Mouse (Mus musculus) lung, embryonic 14.5 days (tissue): ENCODE data around the gene Slc2a12. TPM values are rescaled to one million over a fixed set of nuclear protein-coding genes. Genes with fewer than 3 reads are reported as not detected.

Experiments used
- ATAC-seq: fragments of 200-750 bp; cut with Nextera tagmentation; 2 replicates; pipeline ENCODE4 v1.8.0; 2017; ENCODE audit warnings: mild to moderate bottlenecking, moderate TSS enrichment, moderate library complexity; ENCODE audit not compliant: insufficient read depth
- DNase-seq: peaks from one replicate; pipeline ENCODE4 v3.0.0-alpha.2; 2015
- H3K27ac ChIP-seq: fragments of 300-500 bp; sonication (generic); 2 replicates; pipeline ENCODE4 v1.5.1; 2014; ENCODE audit warnings: low read depth, mild to moderate bottlenecking, moderate library complexity
- H3K27me3 ChIP-seq: fragments of 300-500 bp; sonication (generic); 2 replicates; pipeline ENCODE4 v1.6.1; 2014; ENCODE audit warnings: low read length, control low read depth; ENCODE audit not compliant: insufficient read depth
- H3K36me3 ChIP-seq: fragments of 300-500 bp; sonication (generic); 2 replicates; pipeline ENCODE4 v1.6.1; 2014; ENCODE audit warnings: control low read depth; ENCODE audit not compliant: insufficient read depth
- H3K4me1 ChIP-seq: fragments of 300-500 bp; sonication (generic); 2 replicates; pipeline ENCODE4 v1.6.1; 2014; ENCODE audit warnings: antibody characterized with exemption, control low read depth; ENCODE audit not compliant: insufficient read depth
- H3K4me2 ChIP-seq: fragments of 300-500 bp; sonication (generic); 2 replicates; pipeline ENCODE4 v1.6.1; 2014; ENCODE audit warnings: mild to moderate bottlenecking
- H3K4me3 ChIP-seq: fragments of 300-500 bp; sonication (generic); 2 replicates; pipeline ENCODE4 v1.5.1; 2014; ENCODE audit warnings: low read depth, low read length
- H3K9ac ChIP-seq: fragments of 300-500 bp; sonication (generic); 2 replicates; pipeline ENCODE4 v1.6.1; 2014
- H3K9me3 ChIP-seq: fragments of 300-500 bp; sonication (generic); 2 replicates; pipeline ENCODE4 v1.6.1; 2016; ENCODE audit warnings: low read depth, low read length, control low read depth
- CTCF ChIP-seq: IDR thresholded peaks from 2 replicates; pipeline ENCODE4 v1.5.1; 2016; ENCODE audit warnings: antibody characterized with exemption, low read depth
- WGBS: fragments of 180-500 bp; shearing (Covaris S2); extraction: QIAGEN DNeasy Blood & Tissue Kit; methylation state at CpG from one replicate; pipeline ENCODE4 v1.1.7; 2014; 5-methylcytosine and 5-hydroxymethylcytosine counted together
- polyA plus RNA-seq: library from polyadenylated mRNA; unstranded; fragments of >200 nt; fragmentation: Nextera tagmentation; extraction: Ambion mirVana; gene quantifications from 2 replicates; pipeline ENCODE4 v1.2.1, GENCODE M21; 2014

Gene Slc2a12
- polyA plus RNA-seq, 1 experiment from 2014 or later = 1.1 TPM

DNA sequence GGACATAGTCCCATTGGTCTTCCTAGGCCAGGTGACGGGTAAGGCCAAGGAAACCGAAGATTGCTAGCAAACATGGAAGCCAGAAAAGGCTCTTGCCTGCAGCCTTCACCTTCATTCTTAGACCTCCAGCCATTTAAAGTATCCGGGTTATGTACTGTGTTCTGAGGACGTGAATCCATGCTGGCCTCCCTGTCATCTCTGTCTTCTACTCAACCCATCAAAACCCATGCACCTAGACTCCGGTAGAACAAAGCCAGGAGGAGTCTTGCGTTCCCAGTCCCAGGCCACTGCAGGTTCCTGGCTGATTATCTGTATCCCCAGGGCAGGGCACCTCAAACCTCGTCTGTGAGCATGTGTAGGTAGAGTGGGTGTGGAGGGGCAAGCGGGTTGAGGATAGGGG is 30.3 kb upstream of the Slc2a12 start:
- Histone ChIP-seq H3K36me3 (no peaks in the 10 kb centered on the region), H3K4me2 (no peak overlapping the region), H3K4me1 (no peaks in the 10 kb centered on the region), H3K9me3 (no peaks in the 10 kb centered on the region), H3K27me3 (no peaks in the 10 kb centered on the region), H3K27ac (no peak overlapping the region), H3K9ac (no peak overlapping the region), H3K4me3 (no peak overlapping the region)
- no peak for DNase-seq
- ATAC-seq = no peak
- WGBS = 88% methylated on average over 8 of the region's 8 CpGs
- no peak for TF ChIP-seq CTCF

DNA sequence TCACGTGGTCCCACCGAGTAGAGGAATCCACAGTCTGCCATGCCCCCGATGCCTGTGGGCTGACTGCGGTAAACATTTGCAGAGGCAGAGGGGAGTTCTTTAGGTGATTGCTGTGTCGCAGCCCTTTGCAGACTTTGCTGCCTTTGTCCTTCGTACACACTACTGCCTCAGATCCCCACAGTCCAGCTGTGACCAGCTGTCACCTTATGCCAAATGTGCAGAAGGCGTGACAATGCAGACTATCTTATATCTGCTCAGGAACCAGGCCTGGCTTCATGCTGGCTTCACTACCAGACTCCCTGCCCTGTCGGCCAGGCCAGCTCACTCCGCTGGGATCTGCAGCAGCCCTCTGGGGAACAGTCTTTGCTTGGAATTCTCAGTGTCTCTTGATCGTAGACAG is 29.5 kb upstream of the Slc2a12 start:
- DNase-seq = peak; percentile 33
- H3K4me2 ChIP-seq = no peak overlapping the region
- H3K36me3 ChIP-seq = no peaks in the 10 kb centered on the region
- 34% methylated on average over 10 of the region's 10 CpGs for WGBS
- no peak overlapping the region for H3K27ac ChIP-seq
- no peak overlapping the region for H3K4me3 ChIP-seq
- no peaks in the 10 kb centered on the region for H3K9me3 ChIP-seq
- no peaks in the 10 kb centered on the region for H3K27me3 ChIP-seq
- H3K9ac ChIP-seq = no peak overlapping the region
- TF ChIP-seq CTCF = no peak
- no peaks in the 10 kb centered on the region for H3K4me1 ChIP-seq
- peak; percentile 52; the same call in 1 of the 2 replicates for ATAC-seq

GRCm38 (mm10) chr10:22618842-22619241 is 26.0 kb upstream of the Slc2a12 start:
- Histone ChIP-seq H3K9me3 (no peaks in the 10 kb centered on the region), H3K27ac (no peak overlapping the region), H3K27me3 (no peaks in the 10 kb centered on the region), H3K4me1 (no peaks in the 10 kb centered on the region), H3K4me3 (no peak overlapping the region), H3K36me3 (no peaks in the 10 kb centered on the region), H3K4me2 (no peak overlapping the region), H3K9ac (no peak overlapping the region)
- DNase-seq = peak; percentile 60
- no peak for ATAC-seq
- WGBS = 50% methylated on average over 2 of the region's 2 CpGs
- TF ChIP-seq CTCF = peak; percentile 66

GRCm38 (mm10) chr10:22628832-22629231 is 16.0 kb upstream of the Slc2a12 start:
- no peak for DNase-seq
- no peaks in the 10 kb centered on the region for H3K4me1 ChIP-seq
- no peak overlapping the region for H3K4me3 ChIP-seq
- no peaks in the 10 kb centered on the region for H3K9me3 ChIP-seq
- H3K4me2 ChIP-seq = no peak overlapping the region
- H3K9ac ChIP-seq = no peak overlapping the region
- no peaks in the 10 kb centered on the region for H3K36me3 ChIP-seq
- WGBS = 67% methylated on average over 1 of the region's 1 CpGs
- H3K27me3 ChIP-seq = no peaks in the 10 kb centered on the region
- TF ChIP-seq CTCF = no peak
- no peak overlapping the region for H3K27ac ChIP-seq
- no peak for ATAC-seq

GRCm38 (mm10) chr10:22631103-22631502 is 13.7 kb upstream of the Slc2a12 start:
- Histone ChIP-seq H3K36me3 (no peaks in the 10 kb centered on the region), H3K4me3 (no peak overlapping the region), H3K27me3 (no peaks in the 10 kb centered on the region), H3K9ac (no peak overlapping the region), H3K27ac (no peak overlapping the region), H3K9me3 (no peaks in the 10 kb centered on the region), H3K4me1 (no peaks in the 10 kb centered on the region), H3K4me2 (no peak overlapping the region)
- no peak for DNase-seq
- WGBS = 39% methylated on average over 4 of the region's 4 CpGs
- ATAC-seq = no peak
- no peak for TF ChIP-seq CTCF

DNA sequence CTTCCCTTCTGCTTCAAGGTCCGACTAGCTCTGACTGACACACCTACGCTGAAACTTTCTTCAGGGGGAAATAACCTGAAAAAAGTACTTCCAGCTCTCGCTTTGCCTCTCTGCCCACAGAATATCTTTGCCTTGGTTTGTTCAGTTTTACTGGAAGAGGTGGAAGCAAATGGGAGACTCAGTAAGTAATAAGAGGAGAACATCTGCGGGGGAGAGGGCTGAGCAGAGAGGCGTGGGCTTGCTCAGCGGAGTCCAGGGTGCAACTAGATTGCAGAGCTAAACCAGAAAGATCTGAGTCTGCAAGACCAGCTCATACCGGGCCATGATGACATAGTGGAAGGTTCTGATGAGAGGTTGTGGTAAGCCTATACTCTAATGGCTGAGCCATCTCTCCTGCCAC is 13.3 kb upstream of the Slc2a12 start:
- H3K9me3 ChIP-seq = no peaks in the 10 kb centered on the region
- DNase-seq (no peak), ATAC-seq (no peak)
- H3K4me2 ChIP-seq = no peak overlapping the region
- no peak overlapping the region for H3K27ac ChIP-seq
- no peak overlapping the region for H3K4me3 ChIP-seq
- no peak overlapping the region for H3K9ac ChIP-seq
- 80% methylated on average over 7 of the region's 7 CpGs for WGBS
- H3K27me3 ChIP-seq = no peaks in the 10 kb centered on the region
- no peaks in the 10 kb centered on the region for H3K36me3 ChIP-seq
- no peak for TF ChIP-seq CTCF
- H3K4me1 ChIP-seq = no peaks in the 10 kb centered on the region

- Histone ChIP-seq H3K27ac (no peak overlapping the region), H3K36me3 (no peaks in the 10 kb centered on the region), H3K4me2 (no peak overlapping the region), H3K9me3 (no peaks in the 10 kb centered on the region), H3K4me1 (no peaks in the 10 kb centered on the region), H3K4me3 (no peak overlapping the region), H3K27me3 (no peaks in the 10 kb centered on the region), H3K9ac (no peak overlapping the region)
- WGBS = 66% methylated on average over 4 of the region's 4 CpGs
- DNase-seq (no peak), ATAC-seq (no peak)
- no peak for TF ChIP-seq CTCF
These were observed 12.9 kb upstream of the Slc2a12 start for GRCm38 (mm10) chr10:22631956-22632355.
